8 mouse cellular contexts compared by ENCODE assay signal in genomic region chr5:121592064-121592815, GRCm38 (mm10). TPM values are rescaled to one million over a fixed set of nuclear protein-coding genes. Genes with fewer than 3 reads are reported as not detected.
DNase-seq lines count a peak whose midpoint lies in the region; ATAC-seq lines count a peak whose summit lies in the region.

No protein-coding gene starts in this region.

- peak overlapping the region; percentile 74; the same call in 1 of the 2 replicates for H3K4me3 ChIP-seq in heart, embryonic 10.5 days
- H3K4me3 ChIP-seq in hindbrain, embryonic 12.5 days = no peak overlapping the region; the same call in 1 of the 2 replicates
- no peak overlapping the region for H3K4me3 ChIP-seq in midbrain, embryonic 11.5 days (ENCODE audit: low read depth, low read length)

- H3K27ac ChIP-seq in heart, embryonic 10.5 days = no peak overlapping the region
- H3K27ac ChIP-seq in hindbrain, embryonic 12.5 days = no peak overlapping the region
- no peak overlapping the region for H3K27ac ChIP-seq in midbrain, embryonic 11.5 days (ENCODE audit: low read depth, low read length)

- no peak for ATAC-seq in hindbrain, embryonic 12.5 days (ENCODE audit: low FRiP score)
- no peak for ATAC-seq in midbrain, embryonic 11.5 days (ENCODE audit: low FRiP score)
- ATAC-seq in erythroid progenitor cell, adult 5-6 weeks (replicated peaks; ENCODE audit: low FRiP score, poor library complexity, severe bottlenecking) = no peak

- peaks cover 28% of the 10 kb centered on the region for H3K4me1 ChIP-seq in heart, embryonic 10.5 days
- H3K4me1 ChIP-seq in hindbrain, embryonic 12.5 days = peaks cover 19% of the 10 kb centered on the region
- peaks cover 10% of the 10 kb centered on the region; the same call in 1 of the 2 replicates for H3K4me1 ChIP-seq in midbrain, embryonic 11.5 days (ENCODE audit: control insufficient read depth, insufficient read depth, low read length)

- peak overlapping the region; percentile 95 for H3K4me2 ChIP-seq in hindbrain, embryonic 12.5 days (replicated peaks)
- peak overlapping the region; percentile 84 for H3K4me2 ChIP-seq in midbrain, embryonic 11.5 days

- no peaks in the 10 kb centered on the region for H3K9me3 ChIP-seq in heart, embryonic 10.5 days
- no peaks in the 10 kb centered on the region for H3K9me3 ChIP-seq in hindbrain, embryonic 12.5 days (replicated peaks)
- no peaks in the 10 kb centered on the region for H3K9me3 ChIP-seq in midbrain, embryonic 11.5 days (ENCODE audit: control insufficient read depth, low read length)

- no peak overlapping the region for H3K9ac ChIP-seq in hindbrain, embryonic 12.5 days
- peak overlapping the region; percentile 58; the same call in 1 of the 2 replicates for H3K9ac ChIP-seq in midbrain, embryonic 11.5 days (ENCODE audit: low read length)

- H3K27me3 ChIP-seq in heart, embryonic 10.5 days (ENCODE audit: insufficient read depth, poor library complexity, severe bottlenecking) = peaks cover 10% of the 10 kb centered on the region; the same call in 1 of the 2 replicates
- peaks cover 5% of the 10 kb centered on the region; the same call in 1 of the 2 replicates for H3K27me3 ChIP-seq in hindbrain, embryonic 12.5 days
- H3K27me3 ChIP-seq in midbrain, embryonic 11.5 days (ENCODE audit: control insufficient read depth, insufficient read depth, low read length) = no peaks in the 10 kb centered on the region

- no peaks in the 10 kb centered on the region for H3K36me3 ChIP-seq in heart, embryonic 10.5 days
- H3K36me3 ChIP-seq in hindbrain, embryonic 12.5 days = no peaks in the 10 kb centered on the region
- no peaks in the 10 kb centered on the region for H3K36me3 ChIP-seq in midbrain, embryonic 11.5 days (ENCODE audit: control insufficient read depth, insufficient read depth, low read length)

- WGBS in heart, embryonic 10.5 days = 66% methylated on average over 11 of the region's 11 CpGs
- WGBS in hindbrain, embryonic 12.5 days = 69% methylated on average over 11 of the region's 11 CpGs
- 64% methylated on average over 11 of the region's 11 CpGs for WGBS in midbrain, embryonic 11.5 days

- intact Hi-C loops in heart, postnatal 14 days (cut with DNase I) = no loop called here

- no peak for DNase-seq in heart, embryonic 10.5 days (ENCODE audit: low spot score)
- DNase-seq in heart, postnatal 14 days = no peak
- DNase-seq in adrenal gland, postnatal 25 days = peak; percentile 48
- peak; percentile 78 for DNase-seq in midbrain, embryonic 11.5 days (ENCODE audit: low spot score, missing footprints)
- no peak for DNase-seq in layer of hippocampus, adult 8-10 months (ENCODE audit: low spot score in 2 of 2)
- DNase-seq in thymus, postnatal 4 days = no peak

RNA-seq across cellular contexts. Expression of gene Aldh2, which starts 1.4 kb away (rescaled TPM):
- polyA plus RNA-seq in heart, embryonic 10.5 days (2016; fragmentation: Nextera tagmentation; extraction: Ambion mirVana) = 59.9 and 90.3 TPM in 2 replicates
- total RNA-seq in heart, postnatal 14 days (2021) = 100 to 1,000 TPM; 133 to 162 TPM
- 1,568 and 1,679 TPM in 2 replicates for total RNA-seq in adrenal gland, postnatal 25 days (2021)
- 133 and 138 TPM in 2 replicates for polyA plus RNA-seq in hindbrain, embryonic 12.5 days (2016; fragmentation: Nextera tagmentation; extraction: Ambion mirVana)
- polyA plus RNA-seq in midbrain, embryonic 11.5 days (2014; fragmentation: Nextera tagmentation; extraction: Ambion mirVana) = 53.3 and 54.9 TPM in 2 replicates
- 100 to 1,000 TPM; 140 to 151 (median 146) TPM for total RNA-seq in layer of hippocampus, adult 8-10 months (2022)
- total RNA-seq in erythroid progenitor cell, adult 5-6 weeks (2015; ENCODE audit: low replicate concordance) = 38.6 and 47.4 TPM in 2 replicates
- 45.1 and 49.1 TPM in 2 replicates for total RNA-seq in erythroid progenitor cell, adult 5-6 weeks (2017; ENCODE audit: low replicate concordance)

RNA-seq across cellular contexts. Expression of gene Acad12, which starts 26.5 kb away (rescaled TPM):
- 4.7 and 6.1 TPM in 2 replicates for polyA plus RNA-seq in heart, embryonic 10.5 days (2016; fragmentation: Nextera tagmentation; extraction: Ambion mirVana)
- 10 to 100 TPM; 39.8 to 41.0 TPM for total RNA-seq in heart, postnatal 14 days (2021)
- total RNA-seq in adrenal gland, postnatal 25 days (2021) = 19.8 and 26.7 TPM in 2 replicates
- polyA plus RNA-seq in hindbrain, embryonic 12.5 days (2016; fragmentation: Nextera tagmentation; extraction: Ambion mirVana) = 2.2 and 2.5 TPM in 2 replicates
- polyA plus RNA-seq in midbrain, embryonic 11.5 days (2014; fragmentation: Nextera tagmentation; extraction: Ambion mirVana) = 1.5 TPM in 2 replicates
- total RNA-seq in layer of hippocampus, adult 8-10 months (2022) = 1 to 10 TPM; 4.9 to 8.7 (median 7.0) TPM
- total RNA-seq in erythroid progenitor cell, adult 5-6 weeks (2015; ENCODE audit: low replicate concordance) = 0.42 and 4.0 TPM in 2 replicates
- total RNA-seq in erythroid progenitor cell, adult 5-6 weeks (2017; ENCODE audit: low replicate concordance) = 0.23 and 0.26 TPM in 2 replicates

RNA-seq across cellular contexts. Expression of gene Mapkapk5, which starts 46.5 kb away (rescaled TPM):
- 36.0 and 38.5 TPM in 2 replicates for polyA plus RNA-seq in heart, embryonic 10.5 days (2016; fragmentation: Nextera tagmentation; extraction: Ambion mirVana)
- total RNA-seq in heart, postnatal 14 days (2021) = 10 to 100 TPM; 60.7 to 61.7 TPM
- total RNA-seq in adrenal gland, postnatal 25 days (2021) = 72.2 and 105 TPM in 2 replicates
- polyA plus RNA-seq in hindbrain, embryonic 12.5 days (2016; fragmentation: Nextera tagmentation; extraction: Ambion mirVana) = 62.8 and 63.0 TPM in 2 replicates
- 52.1 and 53.5 TPM in 2 replicates for polyA plus RNA-seq in midbrain, embryonic 11.5 days (2014; fragmentation: Nextera tagmentation; extraction: Ambion mirVana)
- 10 to 100 TPM; 68.7 to 83.4 (median 75.2) TPM for total RNA-seq in layer of hippocampus, adult 8-10 months (2022)
- total RNA-seq in erythroid progenitor cell, adult 5-6 weeks (2015; ENCODE audit: low replicate concordance) = 117 and 163 TPM in 2 replicates
- 88.9 and 113 TPM in 2 replicates for total RNA-seq in erythroid progenitor cell, adult 5-6 weeks (2017; ENCODE audit: low replicate concordance)

RNA-seq across cellular contexts. Expression of gene Adam1a, which starts 47.0 kb away (rescaled TPM):
- polyA plus RNA-seq in heart, embryonic 10.5 days (2016; fragmentation: Nextera tagmentation; extraction: Ambion mirVana) = 0.78 and 1.4 TPM in 2 replicates
- 1 to 10 TPM; 3.4 to 3.5 TPM for total RNA-seq in heart, postnatal 14 days (2021)
- 6.4 and 7.9 TPM in 2 replicates for total RNA-seq in adrenal gland, postnatal 25 days (2021)
- polyA plus RNA-seq in hindbrain, embryonic 12.5 days (2016; fragmentation: Nextera tagmentation; extraction: Ambion mirVana) = 3.2 and 3.8 TPM in 2 replicates
- polyA plus RNA-seq in midbrain, embryonic 11.5 days (2014; fragmentation: Nextera tagmentation; extraction: Ambion mirVana) = 2.2 and 3.0 TPM in 2 replicates
- total RNA-seq in layer of hippocampus, adult 8-10 months (2022) = 10 to 100 TPM; 14.9 to 27.6 (median 19.2) TPM
- total RNA-seq in erythroid progenitor cell, adult 5-6 weeks (2015; ENCODE audit: low replicate concordance) = 2.9 and 3.2 TPM in 2 replicates
- 2.2 and 3.7 TPM in 2 replicates for total RNA-seq in erythroid progenitor cell, adult 5-6 weeks (2017; ENCODE audit: low replicate concordance)

RNA-seq across cellular contexts. Expression of gene Gm42878, which starts 47.0 kb away (rescaled TPM):
- polyA plus RNA-seq in heart, embryonic 10.5 days (2016; fragmentation: Nextera tagmentation; extraction: Ambion mirVana) = not detected in 2 replicates
- total RNA-seq in heart, postnatal 14 days (2021) = not detected
- not detected in 2 replicates for total RNA-seq in adrenal gland, postnatal 25 days (2021)
- polyA plus RNA-seq in hindbrain, embryonic 12.5 days (2016; fragmentation: Nextera tagmentation; extraction: Ambion mirVana) = not detected in 2 replicates
- polyA plus RNA-seq in midbrain, embryonic 11.5 days (2014; fragmentation: Nextera tagmentation; extraction: Ambion mirVana) = not detected in 2 replicates
- total RNA-seq in layer of hippocampus, adult 8-10 months (2022) = 1 to 10 TPM in 1 of 4 experiments, not detected in 3; 1.5 TPM
- total RNA-seq in erythroid progenitor cell, adult 5-6 weeks (2015; ENCODE audit: low replicate concordance) = not detected in 2 replicates
- total RNA-seq in erythroid progenitor cell, adult 5-6 weeks (2017; ENCODE audit: low replicate concordance) = 0.08 TPM in 1 of 2 replicates, not detected in the other

Comparison
In these comparisons a context has a peak if more than half of its experiments do, and no peak if none do; other contexts are left out.
1. DNase-seq: peak in adrenal gland, postnatal 25 days (single experiment) and midbrain, embryonic 11.5 days (single experiment); none in heart, embryonic 10.5 days (single experiment), heart, postnatal 14 days (0 of 2), layer of hippocampus, adult 8-10 months (0 of 2) and thymus, postnatal 4 days (single experiment).